Mouse (Mus musculus) cerebellum, adult (tissue): ENCODE measurements around the gene 2410004B18Rik.
"Not testable (repeated sequence)": the region's sequence is repeated elsewhere in the genome, so short reads cannot be mapped to it uniquely, and the experiment has no call there.

Source experiments
- ATAC-seq: cut with Nextera tagmentation; 2 replicates; pipeline ENCODE4 v1.9.2; 2017; ENCODE audit warnings: mild to moderate bottlenecking, moderate library complexity, mixed read lengths; ENCODE audit not compliant: insufficient number of reproducible peaks, low FRiP score, low TSS enrichment

Gene 2410004B18Rik

GRCm38 (mm10) chr3:145937505-145938404 is at the start of gene 2410004B18Rik:
2410004B18Rik (plus strand) TSS chr3:145938014.
- peak; percentile 89 for ATAC-seq

GRCm38 (mm10) chr3:145890346-145891132 is 47.3 kb upstream of the 2410004B18Rik start:
- no peak for ATAC-seq

- no peak for ATAC-seq
Measured at GRCm38 (mm10) chr3:145892451-145892850, 45.4 kb upstream of the 2410004B18Rik start.

- ATAC-seq, result no peak
Measured at GRCm38 (mm10) chr3:145894131-145894530, 43.7 kb upstream of the 2410004B18Rik start.

GRCm38 (mm10) chr3:145897749-145898148 is 40.1 kb upstream of the 2410004B18Rik start:
- ATAC-seq, result no peak

- no peak for ATAC-seq
Measured at GRCm38 (mm10) chr3:145899832-145900231, 38.0 kb upstream of the 2410004B18Rik start.

GRCm38 (mm10) chr3:145903530-145903929 is 34.3 kb upstream of the 2410004B18Rik start:
- no peak for ATAC-seq

- ATAC-seq, result 0 out of 2 replicates have a peak, but pooled peaks have one; percentile 18
Measured at GRCm38 (mm10) chr3:145904850-145905776, 32.7 kb upstream of the 2410004B18Rik start.

GRCm38 (mm10) chr3:145906582-145906981 is 31.2 kb upstream of the 2410004B18Rik start:
- ATAC-seq, result no peak

GRCm38 (mm10) chr3:145912512-145912911 is 25.3 kb upstream of the 2410004B18Rik start:
- ATAC-seq, result no peak

GRCm38 (mm10) chr3:145913263-145913662 is 24.6 kb upstream of the 2410004B18Rik start:
- ATAC-seq, result no peak

- not testable (repeated sequence) for ATAC-seq
Measured at GRCm38 (mm10) chr3:145913942-145914341, 23.9 kb upstream of the 2410004B18Rik start.

- ATAC-seq, result no peak
Measured at GRCm38 (mm10) chr3:145916374-145916773, 21.4 kb upstream of the 2410004B18Rik start.

- ATAC-seq, result no peak
Measured at GRCm38 (mm10) chr3:145916826-145917225, 21.0 kb upstream of the 2410004B18Rik start.

- ATAC-seq, result no peak
Measured at GRCm38 (mm10) chr3:145922019-145922854, 15.6 kb upstream of the 2410004B18Rik start, which contains the start of gene Bcl10. Bcl10 (plus strand) TSS chr3:145922804.

GRCm38 (mm10) chr3:145922971-145923370 is 14.8 kb upstream of the 2410004B18Rik start:
- no peak for ATAC-seq

GRCm38 (mm10) chr3:145923874-145924577 is 13.8 kb upstream of the 2410004B18Rik start:
- peak; percentile 96 for ATAC-seq

GRCm38 (mm10) chr3:145924649-145925337 is 13.0 kb upstream of the 2410004B18Rik start:
- ATAC-seq, result peak; percentile 8
